Mouse (Mus musculus) brain, adult 2 months (tissue): ENCODE measurements at regions not wholly inside any gene's neighbourhood (a gene's known extent, or its start where the extent isn't known, plus 50 kb on each side); places are given as distances from the start of the nearest gene placed in this dataset.

ENCODE experiments used
- DNase-seq: peaks from one replicate; pipeline ENCODE4 v3.0.0; 2011; ENCODE audit warnings: low read depth, low spot score

GRCm38 (mm10) chr14:64594021-64594561 is 490.0 kb downstream of the Prss52 start:
- peak; percentile 82 for DNase-seq

- DNase-seq, result peak; percentile 68
Observed at GRCm38 (mm10) chr14:64594811-64595522, 490.9 kb downstream of the Prss52 start.

GRCm38 (mm10) chr14:64595523-64595889 is 491.4 kb downstream of the Prss52 start:
- peak; percentile 44 for DNase-seq

GRCm38 (mm10) chr14:64595891-64596290 is 491.8 kb downstream of the Prss52 start:
- peak; percentile 52 for DNase-seq

- no peak for DNase-seq
Observed at GRCm38 (mm10) chr14:64597218-64597617, 493.1 kb downstream of the Prss52 start.
